Mouse (Mus musculus): ENCODE measurements around the gene Ap1g2. TPM values are rescaled to one million over a fixed set of nuclear protein-coding genes. Genes with fewer than 3 reads are reported as not detected.

Gene Ap1g2
- total RNA-seq, 1 experiment from 2014 or later = 48.5 TPM

DNA sequence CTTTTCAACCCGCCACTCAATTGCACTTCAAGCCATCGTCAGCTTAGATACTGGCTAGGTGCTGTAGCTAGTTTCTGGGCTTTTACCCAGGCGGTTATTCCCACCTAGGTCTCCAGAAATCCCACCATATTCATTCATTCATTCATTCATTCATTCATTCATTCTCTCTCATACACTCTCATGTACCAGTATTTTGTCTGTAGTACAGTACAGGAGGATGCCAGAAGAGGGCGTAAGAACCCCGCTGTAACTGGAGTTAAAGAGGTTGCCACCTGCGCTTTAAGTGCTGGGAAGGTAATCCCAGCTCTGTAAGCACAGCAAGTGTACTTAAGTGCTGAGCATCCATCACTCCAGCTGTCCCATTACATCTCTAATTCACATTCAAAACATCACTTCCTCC, 12.5 kb downstream of the Ap1g2 start:
- no peak for ATAC-seq (ENCODE audit: extremely low read depth, insufficient number of reproducible peaks, low FRiP score, poor library complexity, severe bottlenecking)

GRCm38 (mm10) chr14:55092011-55092577, 14.3 kb downstream of the Ap1g2 start, which contains the start of gene Zfhx2:
Zfhx2 (minus strand) TSS chr14:55092324.
- peak; percentile 84 for ATAC-seq (ENCODE audit: extremely low read depth, insufficient number of reproducible peaks, low FRiP score, poor library complexity, severe bottlenecking)

GRCm38 (mm10) chr14:55091209-55091865, 15.1 kb downstream of the Ap1g2 start:
- no peak for ATAC-seq (ENCODE audit: extremely low read depth, insufficient number of reproducible peaks, low FRiP score, poor library complexity, severe bottlenecking)

GRCm38 (mm10) chr14:55089199-55089947, 17.0 kb downstream of the Ap1g2 start:
- no peak for ATAC-seq (ENCODE audit: extremely low read depth, insufficient number of reproducible peaks, low FRiP score, poor library complexity, severe bottlenecking)

- no peak for ATAC-seq (ENCODE audit: extremely low read depth, insufficient number of reproducible peaks, low FRiP score, poor library complexity, severe bottlenecking)
Measured at GRCm38 (mm10) chr14:55086009-55086514, 20.3 kb downstream of the Ap1g2 start.

DNA sequence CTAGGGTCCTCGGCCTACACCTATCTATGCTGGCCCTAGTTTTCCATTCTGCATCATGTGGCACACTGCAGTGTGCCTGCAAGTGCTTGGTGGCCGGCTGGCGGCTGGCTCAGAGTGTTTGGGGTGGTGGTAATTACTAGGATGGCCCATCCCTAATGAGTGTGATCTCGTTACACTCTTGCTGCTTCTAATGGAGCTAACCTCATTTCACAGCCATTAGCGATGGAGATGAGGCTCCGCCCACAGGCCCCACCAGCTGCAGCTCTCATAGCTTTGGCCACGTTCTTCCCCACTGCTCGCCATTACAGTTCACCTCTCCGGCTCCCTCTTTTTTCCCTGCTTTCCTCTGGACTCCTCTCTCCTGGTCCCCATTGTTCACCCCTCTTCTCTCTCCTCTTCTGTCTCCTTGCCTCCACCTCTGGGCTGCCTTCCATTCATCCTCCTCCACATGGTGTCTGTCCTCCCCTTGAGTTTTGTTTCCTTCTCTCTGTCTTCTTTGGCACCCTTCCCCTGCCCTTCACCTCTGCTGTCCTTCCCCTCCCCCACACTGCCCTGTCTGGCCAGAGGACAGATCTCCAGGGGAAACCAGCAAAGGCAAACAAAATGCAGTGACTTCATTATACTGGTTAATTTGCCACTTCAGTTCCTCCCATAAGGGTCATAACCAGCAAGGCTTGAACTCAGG, 20.9 kb downstream of the Ap1g2 start:
- no peak for ATAC-seq (ENCODE audit: extremely low read depth, insufficient number of reproducible peaks, low FRiP score, poor library complexity, severe bottlenecking)

DNA sequence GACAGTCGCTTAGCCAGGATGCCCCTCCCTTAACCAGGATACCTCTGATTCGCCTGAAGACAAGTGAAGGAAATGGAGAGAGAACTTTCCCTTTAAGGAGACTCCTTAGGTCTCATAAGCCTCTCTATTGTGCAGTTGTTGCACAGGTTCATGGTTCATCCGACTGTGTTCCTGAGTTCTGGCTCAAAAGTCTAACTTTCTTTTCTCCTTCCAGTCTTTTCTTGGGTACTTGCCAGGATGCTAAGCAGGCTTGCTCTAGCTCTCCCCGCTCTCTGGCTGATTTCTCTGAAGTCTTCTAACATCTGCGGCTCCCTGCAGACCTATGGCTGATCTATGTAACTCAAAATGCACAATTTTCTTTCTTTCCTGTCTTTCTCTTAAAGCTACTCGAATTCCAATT, 22.9 kb downstream of the Ap1g2 start:
- no peak for ATAC-seq (ENCODE audit: extremely low read depth, insufficient number of reproducible peaks, low FRiP score, poor library complexity, severe bottlenecking)

GRCm38 (mm10) chr14:55081105-55081504, 25.3 kb downstream of the Ap1g2 start:
- no peak for ATAC-seq (ENCODE audit: extremely low read depth, insufficient number of reproducible peaks, low FRiP score, poor library complexity, severe bottlenecking)

DNA sequence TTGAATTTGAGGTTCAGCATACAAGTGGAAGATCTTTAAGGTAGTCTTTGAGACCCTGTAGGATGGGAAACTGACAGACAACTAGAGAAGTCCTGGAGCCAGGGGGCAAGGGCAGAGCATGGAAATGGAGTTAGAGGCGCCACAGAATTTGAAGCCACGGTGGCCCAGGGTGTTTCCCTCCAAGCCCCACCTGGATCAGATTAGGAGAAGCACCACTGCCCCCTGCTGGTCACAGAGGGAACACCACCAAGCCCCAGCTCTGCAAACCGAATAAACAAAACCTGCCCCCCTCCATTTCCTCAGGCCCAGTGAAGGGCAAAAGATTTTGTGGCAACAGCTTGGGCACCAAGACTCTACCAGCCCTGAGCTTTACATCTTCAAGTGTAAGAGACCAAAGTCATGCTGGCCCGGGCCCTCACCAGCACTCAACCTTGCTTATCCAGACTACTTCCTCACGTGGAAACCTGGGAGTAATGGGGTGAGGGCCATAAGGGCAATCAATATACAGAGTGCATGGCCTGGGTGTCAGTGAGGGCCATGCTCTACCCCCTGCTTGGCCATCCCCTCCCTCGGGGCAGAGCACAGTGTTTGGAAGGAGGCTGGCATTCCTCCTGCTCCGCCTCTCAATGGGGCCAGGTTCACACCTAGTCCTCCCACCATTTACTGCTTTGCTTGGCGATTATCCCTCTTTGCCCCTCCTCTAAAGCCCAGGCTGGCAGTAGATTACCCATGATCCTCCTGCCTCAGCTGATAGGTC, 27.0 kb downstream of the Ap1g2 start:
- ATAC-seq (ENCODE audit: extremely low read depth, insufficient number of reproducible peaks, low FRiP score, poor library complexity, severe bottlenecking) = peak; percentile 65

- ATAC-seq (ENCODE audit: extremely low read depth, insufficient number of reproducible peaks, low FRiP score, poor library complexity, severe bottlenecking) = no peak
Measured at GRCm38 (mm10) chr14:55078366-55078989, 27.9 kb downstream of the Ap1g2 start.

- no peak for ATAC-seq (ENCODE audit: extremely low read depth, insufficient number of reproducible peaks, low FRiP score, poor library complexity, severe bottlenecking)
Measured at GRCm38 (mm10) chr14:55077481-55078365, 28.7 kb downstream of the Ap1g2 start.

DNA sequence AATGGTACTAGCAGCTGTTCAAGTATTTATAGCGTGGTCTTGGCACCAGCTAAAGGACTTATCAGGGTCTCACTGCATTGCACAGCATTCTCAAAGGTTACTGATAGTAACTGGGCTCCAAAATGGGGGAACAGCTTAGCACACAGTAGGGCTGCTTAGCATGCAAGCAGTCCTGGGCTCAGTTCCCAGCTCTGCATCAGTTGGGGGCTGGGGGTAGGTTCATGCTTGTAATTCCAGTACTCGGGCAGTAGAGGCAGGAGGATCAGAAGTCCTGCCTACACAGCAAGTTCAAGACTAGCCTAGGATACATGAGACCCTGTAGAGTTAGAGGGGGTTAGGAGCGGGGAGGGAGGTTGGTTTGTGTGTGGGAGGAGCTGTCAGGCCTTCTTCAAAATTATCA, 29.4 kb downstream of the Ap1g2 start:
- no peak for ATAC-seq (ENCODE audit: extremely low read depth, insufficient number of reproducible peaks, low FRiP score, poor library complexity, severe bottlenecking)

- ATAC-seq (ENCODE audit: extremely low read depth, insufficient number of reproducible peaks, low FRiP score, poor library complexity, severe bottlenecking) = no peak
Measured at GRCm38 (mm10) chr14:55076224-55076623, 30.2 kb downstream of the Ap1g2 start.

DNA sequence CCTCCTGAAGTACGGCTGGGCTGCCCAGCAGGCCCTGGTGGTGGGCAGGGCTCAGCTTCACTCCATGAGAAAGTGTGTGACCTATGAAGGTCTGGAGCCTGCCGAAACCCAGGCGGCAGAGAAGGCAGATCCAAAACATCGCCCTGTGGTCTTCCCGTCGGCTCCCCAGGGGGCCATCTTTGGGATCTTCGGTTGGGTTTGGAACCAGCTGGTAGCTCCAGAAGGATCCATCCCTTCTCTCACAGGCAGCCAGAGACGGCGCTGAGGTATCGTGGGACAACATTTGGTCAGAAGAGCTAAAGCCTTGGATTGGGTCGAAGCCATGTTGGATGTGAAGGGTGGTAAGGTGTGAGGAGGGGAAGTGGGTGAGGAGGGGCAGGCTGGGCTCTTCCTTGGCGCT, 32.0 kb downstream of the Ap1g2 start:
- no peak for ATAC-seq (ENCODE audit: extremely low read depth, insufficient number of reproducible peaks, low FRiP score, poor library complexity, severe bottlenecking)

DNA sequence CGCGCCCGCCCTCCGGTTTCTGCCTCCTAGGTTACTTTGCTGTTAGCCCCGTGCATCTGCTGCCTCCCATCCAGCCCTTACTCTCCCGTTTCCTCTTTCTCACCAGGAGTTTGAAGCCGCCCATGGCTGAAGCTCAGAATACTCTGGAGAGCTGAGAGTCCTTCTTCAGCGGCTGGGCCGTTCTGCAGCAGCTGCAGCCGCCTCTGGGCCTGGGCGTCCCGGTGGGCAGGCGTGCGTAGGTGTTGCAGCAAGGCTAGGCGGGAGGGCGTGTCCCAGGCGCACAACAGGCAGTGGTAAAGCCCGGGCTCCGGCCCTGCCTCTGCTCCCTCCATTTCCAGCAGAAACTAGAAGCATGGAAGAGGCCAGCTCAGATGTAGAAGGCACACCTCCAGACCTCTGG, 34.6 kb downstream of the Ap1g2 start:
- ATAC-seq (ENCODE audit: extremely low read depth, insufficient number of reproducible peaks, low FRiP score, poor library complexity, severe bottlenecking) = no peak

DNA sequence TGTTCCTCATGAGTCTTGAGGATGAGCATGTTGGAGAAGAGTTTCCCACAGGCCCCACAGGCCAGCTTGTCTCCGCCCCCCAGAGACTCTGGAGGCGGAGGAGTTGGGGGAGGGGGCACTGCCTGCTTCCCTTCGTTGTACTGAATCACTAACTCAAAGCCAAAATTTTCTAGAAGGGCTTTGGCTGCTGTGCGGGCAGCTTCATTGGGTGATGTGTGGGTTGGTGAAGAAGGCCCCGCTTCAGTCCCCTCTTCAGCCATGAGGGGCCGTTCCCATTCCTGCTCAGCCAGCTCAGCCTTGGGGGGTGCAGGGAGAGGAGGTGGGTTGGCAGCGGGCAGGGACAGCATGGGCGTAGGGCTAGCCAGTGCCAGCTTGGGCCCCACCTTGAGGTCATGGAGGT, 40.4 kb downstream of the Ap1g2 start:
- no peak for ATAC-seq (ENCODE audit: extremely low read depth, insufficient number of reproducible peaks, low FRiP score, poor library complexity, severe bottlenecking)

- ATAC-seq (ENCODE audit: extremely low read depth, insufficient number of reproducible peaks, low FRiP score, poor library complexity, severe bottlenecking) = no peak
Measured at GRCm38 (mm10) chr14:55065391-55065790, 41.0 kb downstream of the Ap1g2 start.
